Mouse (Mus musculus) intestine, embryonic 16.5 days (tissue): ENCODE measurements at regions not wholly inside any gene's neighbourhood (a gene's known extent, or its start where the extent isn't known, plus 50 kb on each side); places are given as distances from the start of the nearest gene placed in this dataset.

Experiments
- ATAC-seq: fragments of 200-750 bp; cut with Nextera tagmentation; 2 replicates; pipeline ENCODE4 v1.8.0; 2017; ENCODE audit warnings: moderate TSS enrichment, moderate library complexity
- H3K27ac ChIP-seq: fragments of 300-500 bp; sonication (generic); 2 replicates; pipeline ENCODE4 v1.5.1; 2014; ENCODE audit warnings: mild to moderate bottlenecking, low read length
- H3K27me3 ChIP-seq: fragments of 300-500 bp; sonication (generic); replicated peaks from 2 replicates; pipeline ENCODE4 v1.6.1; 2014; ENCODE audit warnings: low read length, control low read depth, mixed read lengths; ENCODE audit not compliant: control insufficient read depth, insufficient read depth
- H3K36me3 ChIP-seq: fragments of 300-500 bp; sonication (generic); 2 replicates; pipeline ENCODE4 v1.6.1; 2014; ENCODE audit warnings: low read length, control low read depth; ENCODE audit not compliant: control insufficient read depth, insufficient read depth
- H3K4me1 ChIP-seq: fragments of 300-500 bp; sonication (generic); 2 replicates; pipeline ENCODE4 v1.6.1; 2014; ENCODE audit warnings: low read length, control low read depth, mixed read lengths; ENCODE audit not compliant: control insufficient read depth, insufficient read depth
- H3K4me2 ChIP-seq: fragments of 300-500 bp; sonication (generic); 2 replicates; pipeline ENCODE4 v1.6.1; 2014; ENCODE audit warnings: low read depth, low read length, control low read depth
- H3K4me3 ChIP-seq: fragments of 300-500 bp; sonication (generic); 2 replicates; pipeline ENCODE4 v1.5.1; 2014; ENCODE audit warnings: mild to moderate bottlenecking, low read length
- H3K9ac ChIP-seq: fragments of 300-500 bp; sonication (generic); 2 replicates; pipeline ENCODE4 v1.6.1; 2014; ENCODE audit warnings: low read depth, low read length
- H3K9me3 ChIP-seq: fragments of 300-500 bp; sonication (generic); 2 replicates; pipeline ENCODE4 v1.6.1; 2016; ENCODE audit warnings: low read length, control low read depth; ENCODE audit not compliant: control insufficient read depth
- WGBS: fragments of 180-500 bp; shearing (Covaris S2); extraction: QIAGEN DNeasy Blood & Tissue Kit; methylation state at CpG from one replicate; pipeline ENCODE4 v1.1.7; 2014; 5-methylcytosine and 5-hydroxymethylcytosine counted together

- 49% methylated on average over 1 of the region's 1 CpGs for WGBS
Observed at GRCm38 (mm10) chr8:76038526-76038925, 590.0 kb downstream of the Iqcm start.

GRCm38 (mm10) chr8:76052003-76052402 is 603.5 kb downstream of the Iqcm start:
- no peak for ATAC-seq
- H3K9me3 ChIP-seq: no peaks in the 10 kb centered on the region
- H3K27me3 ChIP-seq: no peaks in the 10 kb centered on the region
- no peak overlapping the region for H3K27ac ChIP-seq
- H3K36me3 ChIP-seq: no peaks in the 10 kb centered on the region
- WGBS: 80% methylated on average over 4 of the region's 4 CpGs
- no peaks in the 10 kb centered on the region for H3K4me1 ChIP-seq
- H3K9ac ChIP-seq: no peak overlapping the region
- no peak overlapping the region for H3K4me2 ChIP-seq
- H3K4me3 ChIP-seq: no peak overlapping the region

More at GRCm38 (mm10) chr8:76038526-76038925, 590.0 kb downstream of the Iqcm start:
- no peak for ATAC-seq
- H3K27me3 ChIP-seq: no peaks in the 10 kb centered on the region
- H3K9ac ChIP-seq: no peak overlapping the region
- no peaks in the 10 kb centered on the region for H3K4me1 ChIP-seq
- no peak overlapping the region for H3K4me3 ChIP-seq
- no peak overlapping the region for H3K27ac ChIP-seq
- no peak overlapping the region for H3K4me2 ChIP-seq
- no peaks in the 10 kb centered on the region for H3K36me3 ChIP-seq
- H3K9me3 ChIP-seq: no peaks in the 10 kb centered on the region

- H3K9me3 ChIP-seq: no peaks in the 10 kb centered on the region
- no peaks in the 10 kb centered on the region for H3K36me3 ChIP-seq
- H3K27me3 ChIP-seq: no peaks in the 10 kb centered on the region
- no peak overlapping the region for H3K9ac ChIP-seq
- 13% methylated on average over 2 of the region's 2 CpGs for WGBS
- H3K4me3 ChIP-seq: no peak overlapping the region
- ATAC-seq: no peak
- H3K27ac ChIP-seq: no peak overlapping the region
- H3K4me1 ChIP-seq: no peaks in the 10 kb centered on the region
- H3K4me2 ChIP-seq: no peak overlapping the region
Observed at GRCm38 (mm10) chr8:76067721-76068120, 619.2 kb downstream of the Iqcm start.

- Histone ChIP-seq H3K9me3 (no peaks in the 10 kb centered on the region), H3K4me1 (no peaks in the 10 kb centered on the region), H3K4me3 (no peak overlapping the region), H3K27ac (no peak overlapping the region), H3K4me2 (no peak overlapping the region), H3K36me3 (no peaks in the 10 kb centered on the region), H3K27me3 (no peaks in the 10 kb centered on the region), H3K9ac (no peak overlapping the region)
- WGBS: 64% methylated on average over 3 of the region's 3 CpGs
- no peak for ATAC-seq
Observed at GRCm38 (mm10) chr8:76072671-76073351, 624.3 kb downstream of the Iqcm start.

- no peaks in the 10 kb centered on the region for H3K27me3 ChIP-seq
- peak; percentile 82 for ATAC-seq
- 75% methylated on average over 4 of the region's 4 CpGs for WGBS
- H3K4me3 ChIP-seq: no peak overlapping the region
- no peaks in the 10 kb centered on the region for H3K9me3 ChIP-seq
- no peak overlapping the region for H3K9ac ChIP-seq
- H3K4me1 ChIP-seq: no peaks in the 10 kb centered on the region
- H3K27ac ChIP-seq: no peak overlapping the region
- H3K4me2 ChIP-seq: no peak overlapping the region
- H3K36me3 ChIP-seq: no peaks in the 10 kb centered on the region
Observed at GRCm38 (mm10) chr8:76120587-76121145, 672.2 kb downstream of the Iqcm start.

GRCm38 (mm10) chr8:76127486-76127885 is 679.0 kb downstream of the Iqcm start:
- H3K4me2 ChIP-seq: no peak overlapping the region
- ATAC-seq: no peak

GRCm38 (mm10) chr8:76137219-76137618 is 688.7 kb downstream of the Iqcm start:
- Histone ChIP-seq H3K36me3 (no peaks in the 10 kb centered on the region), H3K9ac (no peak overlapping the region), H3K4me2 (no peak overlapping the region), H3K27me3 (no peaks in the 10 kb centered on the region), H3K4me3 (no peak overlapping the region), H3K9me3 (no peaks in the 10 kb centered on the region), H3K27ac (no peak overlapping the region), H3K4me1 (no peaks in the 10 kb centered on the region)
- no peak for ATAC-seq
- 74% methylated on average over 4 of the region's 4 CpGs for WGBS

More at GRCm38 (mm10) chr8:76127486-76127885, 679.0 kb downstream of the Iqcm start:
- no peaks in the 10 kb centered on the region for H3K4me1 ChIP-seq
- H3K4me3 ChIP-seq: no peak overlapping the region
- no peaks in the 10 kb centered on the region for H3K36me3 ChIP-seq
- no peak overlapping the region for H3K9ac ChIP-seq
- no peak overlapping the region for H3K27ac ChIP-seq
- H3K9me3 ChIP-seq: no peaks in the 10 kb centered on the region
- H3K27me3 ChIP-seq: no peaks in the 10 kb centered on the region
- 75% methylated on average over 2 of the region's 2 CpGs for WGBS

- no peaks in the 10 kb centered on the region for H3K4me1 ChIP-seq
- H3K4me3 ChIP-seq: no peak overlapping the region
- ATAC-seq: no peak
- H3K9me3 ChIP-seq: no peaks in the 10 kb centered on the region
- H3K9ac ChIP-seq: no peak overlapping the region
- no peak overlapping the region for H3K27ac ChIP-seq
- H3K36me3 ChIP-seq: no peaks in the 10 kb centered on the region
- H3K27me3 ChIP-seq: no peaks in the 10 kb centered on the region
- H3K4me2 ChIP-seq: no peak overlapping the region
- 29% methylated on average over 4 of the region's 4 CpGs for WGBS
Observed at GRCm38 (mm10) chr8:76148681-76149080, 700.2 kb downstream of the Iqcm start.

GRCm38 (mm10) chr8:76182520-76182919 is 716.7 kb upstream of the Nr3c2 start:
- H3K4me2 ChIP-seq: no peak overlapping the region
- no peak overlapping the region for H3K27ac ChIP-seq
- WGBS: 80% methylated on average over 3 of the region's 3 CpGs
- no peaks in the 10 kb centered on the region for H3K36me3 ChIP-seq
- no peak overlapping the region for H3K4me3 ChIP-seq
- no peaks in the 10 kb centered on the region for H3K9me3 ChIP-seq
- no peaks in the 10 kb centered on the region for H3K4me1 ChIP-seq
- H3K27me3 ChIP-seq: no peaks in the 10 kb centered on the region
- H3K9ac ChIP-seq: no peak overlapping the region
- no peak for ATAC-seq

GRCm38 (mm10) chr8:76183836-76184235 is 715.4 kb upstream of the Nr3c2 start:
- no peak overlapping the region for H3K4me3 ChIP-seq
- H3K4me2 ChIP-seq: no peak overlapping the region
- H3K4me1 ChIP-seq: no peaks in the 10 kb centered on the region
- no peak overlapping the region for H3K9ac ChIP-seq
- no peak for ATAC-seq
- H3K9me3 ChIP-seq: no peaks in the 10 kb centered on the region
- no peaks in the 10 kb centered on the region for H3K36me3 ChIP-seq
- no peaks in the 10 kb centered on the region for H3K27me3 ChIP-seq
- no peak overlapping the region for H3K27ac ChIP-seq
